Mouse (Mus musculus): ENCODE results near the gene Pnpla3.

DNA sequence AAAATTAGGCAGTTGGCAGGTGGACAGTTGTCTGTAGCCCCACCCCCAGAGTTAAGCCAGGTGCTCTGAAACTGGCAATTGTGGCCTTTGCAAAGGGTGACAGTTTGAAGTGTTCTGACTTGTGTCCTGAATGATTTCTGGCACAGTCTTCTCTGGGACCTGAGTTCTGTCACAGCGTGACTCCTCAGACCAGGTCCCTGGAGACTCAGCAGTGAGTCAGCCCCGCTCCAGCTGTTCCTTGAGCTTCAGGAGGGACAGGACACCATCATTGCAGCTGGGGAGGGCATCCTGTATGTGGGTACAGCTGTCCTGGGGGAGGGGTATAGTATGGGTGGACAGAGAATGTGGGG lies 45.1 kb downstream of the Pnpla3 start:
- TF ChIP-seq TAL1 (IDR thresholded peaks at IDR 0.05; ENCODE audit: low read length) (no peak), GATA1 (IDR thresholded peaks at IDR 0.05; ENCODE audit: low read length) (no peak)

Measured in erythroblast, embryonic 14.5 days (primary cell).